Mouse (Mus musculus) adrenal gland, adult 8-10 months (tissue): ENCODE results near the gene Eif3k. TPM values are rescaled to one million over a fixed set of nuclear protein-coding genes. Genes with fewer than 3 reads are reported as not detected.

Source experiments
- DNase-seq: peaks from one replicate; pipeline ENCODE4 v3.0.0; 2022
- total RNA-seq, 4 experiments: library from RNA; stranded (reverse); gene quantifications; 2 replicates each; pipeline ENCODE4 v1.2.4; 2022

The Eif3k gene
- total RNA-seq = 100 to 1,000 TPM; 232 to 255 (median 240) TPM

DNA sequence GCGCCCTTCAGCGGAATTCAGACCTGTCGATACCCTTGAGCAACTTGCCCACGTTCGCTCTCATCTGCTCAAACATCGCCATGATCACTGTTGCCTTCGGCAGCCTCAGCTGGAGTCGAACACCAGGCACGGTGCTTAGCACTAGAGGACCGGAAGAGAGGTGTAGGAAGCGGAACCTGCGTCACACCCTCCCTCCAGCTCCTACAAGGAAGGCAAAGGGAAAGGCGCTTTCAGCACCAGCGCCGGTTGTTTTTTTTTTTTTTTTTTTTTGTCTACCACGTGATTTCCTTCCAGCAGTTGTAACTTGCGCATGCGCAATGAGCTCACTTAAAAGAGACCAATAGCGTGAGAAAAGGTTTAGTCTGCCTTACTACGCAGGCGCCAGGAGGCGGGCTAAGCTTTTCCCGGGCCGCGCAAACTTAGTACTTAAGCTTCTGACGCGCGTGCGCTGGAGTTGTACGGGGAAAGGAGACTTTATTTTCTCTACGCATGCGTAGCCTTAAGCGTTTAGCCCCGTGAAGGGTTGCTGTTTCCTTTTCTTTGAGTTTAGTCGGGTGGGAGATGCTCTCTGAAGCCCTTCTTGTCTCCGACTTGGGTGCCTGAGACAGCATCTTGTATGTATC, at the start of gene Eif3k, which contains the start of gene Map4k1:
TSS of gene Eif3k (minus strand) at position 214 of the 623 bp plus-strand sequence.
TSS of gene Map4k1 (plus strand) at position 400 of the 623 bp plus-strand sequence.
- peak; percentile 97 for DNase-seq

DNA sequence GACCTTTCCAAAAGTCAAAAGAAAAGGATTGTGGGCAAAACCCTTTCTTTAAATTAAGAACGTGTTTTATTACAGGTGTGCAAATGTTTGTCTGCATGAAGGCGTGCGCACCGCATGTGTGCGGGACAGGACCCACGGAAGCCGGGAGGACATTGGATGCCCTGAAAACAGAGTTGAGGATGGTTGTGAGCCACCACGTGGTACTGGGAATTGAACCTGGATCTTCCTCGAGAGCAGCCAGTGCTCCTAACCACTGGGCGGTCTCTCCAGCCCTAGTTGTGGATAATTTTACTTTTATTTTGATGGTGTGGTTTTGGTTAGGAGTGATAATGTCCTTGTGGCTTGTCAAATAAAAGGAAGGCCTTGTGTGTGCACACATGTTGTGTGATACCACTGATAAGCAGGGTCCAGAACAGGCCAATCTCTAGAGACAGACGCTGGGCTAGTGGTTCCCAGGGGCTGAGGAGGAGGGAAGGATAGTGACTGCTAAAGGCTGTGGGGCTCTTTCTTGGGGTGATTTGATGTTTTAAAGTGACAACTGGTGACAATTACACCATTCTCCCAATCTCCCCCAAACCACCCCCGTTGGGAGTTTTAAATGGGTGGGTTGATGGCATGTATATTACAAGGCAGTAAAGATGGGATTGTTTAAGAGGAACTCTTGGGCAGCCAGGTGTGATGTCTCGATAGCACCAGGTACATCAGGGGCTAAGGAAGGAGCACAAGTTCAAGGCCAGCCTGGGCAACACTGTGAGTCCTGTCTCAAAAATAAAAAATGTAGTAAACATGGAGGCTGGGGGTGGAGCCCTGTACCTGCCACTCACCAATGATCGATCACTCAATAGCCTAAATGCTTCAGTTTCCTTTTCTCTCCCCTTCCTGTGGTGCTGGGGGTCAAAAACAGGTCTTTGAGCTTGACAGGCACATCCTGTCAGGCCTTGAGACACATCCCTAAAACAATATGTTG, 48.3 kb upstream of the Eif3k start:
- DNase-seq = no peak

DNA sequence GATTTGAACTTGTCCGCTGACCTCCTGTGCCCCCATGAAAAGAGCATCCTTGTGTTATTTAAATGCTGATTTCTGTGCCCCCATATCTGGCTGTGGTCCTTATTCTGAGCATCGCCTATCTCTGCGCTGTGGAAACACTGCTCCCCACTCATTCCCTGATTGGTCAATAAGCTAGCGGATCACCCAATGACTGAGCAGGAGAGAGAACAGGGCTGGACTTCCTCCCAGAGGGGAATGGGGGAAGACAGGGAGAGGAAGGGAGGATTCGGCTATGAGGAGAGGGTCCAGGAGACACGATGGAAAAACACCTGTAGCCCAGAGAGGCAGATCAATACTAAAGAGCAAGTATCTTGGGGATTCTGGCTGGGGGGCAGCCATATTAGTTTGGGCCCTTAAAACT, 47.1 kb upstream of the Eif3k start:
- DNase-seq = no peak

DNA sequence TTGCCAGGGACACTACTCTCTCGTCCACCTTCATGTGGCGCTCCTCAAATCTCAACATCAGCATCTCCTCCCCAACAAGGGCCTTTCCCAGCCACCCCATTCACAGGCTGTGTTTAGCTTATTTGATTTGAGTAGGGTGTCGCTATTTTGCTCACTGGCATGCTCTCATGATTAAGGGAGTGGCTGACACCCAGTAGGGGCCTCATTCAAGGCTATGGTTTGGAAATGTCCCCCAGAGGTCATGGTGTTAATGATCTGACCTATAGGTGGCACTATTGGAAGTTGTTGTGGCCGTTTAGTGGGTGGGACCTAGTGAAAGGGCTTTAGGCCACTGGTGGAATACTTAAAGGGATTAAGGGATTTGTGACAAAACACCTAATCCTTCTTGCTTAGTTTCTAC, 45.1 kb upstream of the Eif3k start:
- no peak for DNase-seq

DNA sequence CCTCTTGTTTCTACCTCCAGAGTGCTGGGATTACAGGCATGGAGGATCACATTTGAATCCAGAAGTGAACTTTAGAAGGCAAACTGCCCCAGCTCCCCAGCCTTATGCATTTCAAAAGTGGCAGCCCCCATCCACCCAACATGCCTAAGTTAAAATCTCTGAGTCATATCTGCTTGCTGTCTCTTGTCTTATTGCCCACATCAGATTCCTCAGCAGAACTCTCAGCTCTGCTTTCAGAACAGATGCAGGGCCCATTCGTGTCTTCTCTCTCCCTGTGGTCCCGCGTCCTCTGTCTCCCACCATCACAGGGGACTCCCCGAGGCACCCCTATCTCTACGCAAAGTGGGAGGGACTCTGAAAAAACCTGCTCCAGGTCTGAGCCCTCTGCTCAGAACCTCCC, 44.5 kb upstream of the Eif3k start:
- DNase-seq = no peak

DNA sequence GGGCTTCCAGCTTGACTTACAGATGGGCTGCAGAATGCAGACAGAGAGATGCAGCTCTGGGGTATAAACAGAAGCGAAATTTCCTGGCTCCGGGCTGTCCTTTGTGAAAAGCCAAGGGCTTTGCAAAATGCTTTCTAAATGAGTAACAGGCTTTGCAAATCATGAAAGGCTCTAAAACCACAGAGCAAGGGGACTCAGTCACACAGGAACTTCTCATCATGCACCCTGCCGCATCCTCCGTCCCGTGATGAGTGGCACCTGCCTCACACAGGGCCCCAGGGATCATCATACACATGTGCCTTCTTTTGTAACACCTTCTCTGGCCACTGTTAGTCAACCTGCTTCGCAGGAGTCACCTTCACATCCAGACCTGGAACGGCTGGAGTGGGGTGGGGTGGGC, 43.9 kb upstream of the Eif3k start:
- no peak for DNase-seq

DNA sequence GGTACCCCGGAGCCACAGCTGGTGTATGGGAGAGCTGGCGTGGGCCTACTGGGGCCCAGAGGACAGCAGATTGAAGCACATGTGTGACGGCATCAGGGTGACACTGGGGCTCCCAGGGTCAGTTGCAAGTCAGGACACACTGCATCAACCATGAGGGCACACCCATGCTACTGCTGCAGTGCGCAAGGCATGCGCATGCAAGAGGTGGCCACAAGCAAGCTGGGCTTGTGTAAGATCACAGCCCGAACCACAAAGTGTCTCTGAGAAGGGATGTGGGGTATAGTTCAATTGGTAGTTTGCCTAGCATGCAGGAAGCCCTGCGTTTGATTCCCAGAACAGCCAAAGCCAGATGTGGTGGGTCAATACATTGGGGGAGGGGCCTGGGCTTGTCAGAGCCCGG, 41.9 kb upstream of the Eif3k start:
- DNase-seq = no peak

DNA sequence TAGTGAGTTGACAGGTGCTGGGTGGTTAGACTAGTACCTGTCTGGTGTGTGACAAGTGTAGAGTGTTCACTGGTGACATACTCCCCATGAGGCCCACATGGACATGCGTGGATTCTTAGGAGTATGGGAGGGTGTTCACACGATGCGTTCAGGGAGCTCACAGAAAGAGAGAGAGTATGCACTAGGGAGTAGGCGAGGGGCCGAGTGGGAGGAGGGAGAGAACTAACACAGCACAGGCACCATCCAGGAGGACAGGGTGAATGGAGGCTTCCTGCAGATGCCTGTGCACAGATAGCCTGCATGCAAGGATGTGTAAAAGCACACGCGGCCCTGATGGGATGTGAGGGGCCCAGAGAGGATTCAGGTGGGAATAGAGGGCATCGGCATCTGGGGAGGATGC, 40.8 kb upstream of the Eif3k start:
- DNase-seq = no peak

DNA sequence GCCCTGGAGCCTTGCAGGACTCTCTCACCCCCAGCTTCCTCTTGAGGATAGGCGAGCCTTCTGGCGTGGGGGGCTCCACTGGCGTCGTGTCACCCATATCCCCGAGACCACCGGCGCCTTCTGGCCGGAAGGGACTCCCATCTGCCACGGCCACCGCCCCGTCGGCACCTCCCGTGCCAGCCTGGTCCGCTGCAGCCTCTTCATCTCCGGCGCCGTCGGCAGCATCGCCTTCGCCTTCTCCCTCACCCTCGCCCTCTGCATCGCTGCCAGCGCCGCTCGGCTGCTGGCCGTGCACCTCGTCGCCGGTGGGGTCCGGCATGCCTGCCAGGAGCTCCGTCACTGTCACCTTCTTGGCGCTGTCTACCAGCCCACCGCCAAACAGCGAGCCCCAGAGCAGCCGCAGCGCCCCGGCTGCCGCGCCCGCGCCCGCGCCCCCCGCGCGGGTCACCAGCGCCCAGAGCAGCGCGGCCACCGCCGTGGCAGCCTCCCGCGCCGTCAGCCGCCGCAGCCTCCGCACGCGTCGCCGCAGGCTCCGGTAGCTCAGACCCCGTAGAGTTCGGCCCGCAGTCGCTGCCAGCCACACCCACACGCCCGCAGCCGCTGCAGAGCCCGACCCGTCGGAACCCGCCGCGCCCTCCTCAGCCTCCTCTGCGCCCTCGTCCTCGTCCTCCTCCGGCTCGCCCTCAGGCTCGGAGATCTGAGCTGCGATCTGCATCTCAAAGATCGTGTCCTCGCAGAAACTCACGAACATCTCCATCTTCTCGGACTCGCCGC, 38.0 kb upstream of the Eif3k start:
- DNase-seq = no peak

DNA sequence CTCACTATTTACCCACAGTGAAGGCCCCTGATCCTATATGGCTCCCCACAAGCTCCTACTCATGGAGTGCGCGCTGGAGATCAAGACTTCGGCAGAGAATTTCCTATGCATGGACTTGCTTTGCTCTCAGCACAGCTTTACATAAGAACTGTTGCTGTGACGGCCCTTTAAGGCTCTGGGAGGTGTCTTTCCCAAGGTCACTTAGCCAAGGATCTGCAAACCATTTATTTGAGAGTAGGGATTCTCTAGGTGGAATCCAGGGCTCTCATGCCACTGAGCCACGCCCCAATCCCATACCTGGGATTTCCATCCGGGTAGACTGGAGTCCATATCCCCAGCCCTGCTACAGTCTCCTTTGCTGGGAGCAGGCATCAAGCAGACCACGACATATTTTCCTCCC, 35.6 kb upstream of the Eif3k start:
- DNase-seq = no peak

DNA sequence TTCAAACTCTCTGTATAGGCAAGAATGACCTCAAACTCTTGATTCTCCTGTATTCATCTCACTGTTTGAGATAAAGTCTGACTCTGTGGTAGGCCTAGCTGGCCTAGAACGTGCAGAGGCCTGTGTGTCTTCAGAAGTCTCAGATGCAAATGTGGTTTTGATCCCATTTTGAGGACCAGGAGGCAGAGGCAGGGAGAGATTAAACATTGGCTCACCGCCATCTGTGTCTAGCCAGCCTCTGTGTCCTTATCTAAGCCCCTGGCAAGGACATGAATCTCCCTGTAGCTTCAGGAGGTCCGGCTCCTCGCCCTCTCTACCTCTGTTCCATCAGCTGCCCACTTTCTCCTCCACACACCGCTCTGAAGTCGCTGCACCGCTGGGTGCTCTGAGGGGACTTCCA, 34.8 kb upstream of the Eif3k start:
- DNase-seq = no peak

DNA sequence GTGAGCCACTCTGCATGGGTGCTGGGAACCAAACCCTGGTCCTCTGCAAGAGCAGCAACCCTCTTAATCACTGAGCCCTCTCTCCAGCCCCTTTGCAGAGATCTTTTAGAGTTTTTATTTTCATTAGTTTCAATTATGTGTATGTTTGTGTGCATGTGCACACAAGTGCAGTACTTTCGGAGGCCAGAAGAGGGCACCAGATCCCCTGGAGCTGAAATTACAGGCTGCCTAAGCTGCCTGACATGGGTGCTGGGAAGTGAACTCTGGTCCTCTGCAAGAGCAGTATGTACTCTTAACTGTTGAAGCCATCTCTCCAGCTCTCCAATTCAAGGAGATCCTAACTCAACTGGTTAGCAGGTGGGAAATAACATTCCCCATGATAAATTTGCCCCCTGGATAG, 33.3 kb upstream of the Eif3k start:
- no peak for DNase-seq

DNA sequence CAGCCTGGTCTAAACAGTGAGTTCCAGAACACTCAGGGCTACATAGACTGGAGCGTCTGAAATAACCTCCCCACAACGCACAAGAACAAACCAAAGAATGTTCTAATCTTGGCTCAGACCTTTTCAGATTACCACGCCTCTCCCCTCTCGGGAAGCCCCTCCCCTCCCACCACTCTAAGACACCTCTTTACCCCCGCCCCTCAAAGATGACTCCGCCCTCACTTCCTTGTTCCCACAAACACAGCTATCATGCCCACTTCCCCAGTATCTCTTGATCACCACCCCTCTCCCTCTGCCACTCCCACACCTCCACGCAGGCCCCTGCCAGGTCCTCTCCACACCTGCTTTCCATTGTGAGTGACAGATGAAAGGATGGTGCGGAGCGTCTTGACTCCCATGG, 27.1 kb upstream of the Eif3k start:
- DNase-seq = no peak

DNA sequence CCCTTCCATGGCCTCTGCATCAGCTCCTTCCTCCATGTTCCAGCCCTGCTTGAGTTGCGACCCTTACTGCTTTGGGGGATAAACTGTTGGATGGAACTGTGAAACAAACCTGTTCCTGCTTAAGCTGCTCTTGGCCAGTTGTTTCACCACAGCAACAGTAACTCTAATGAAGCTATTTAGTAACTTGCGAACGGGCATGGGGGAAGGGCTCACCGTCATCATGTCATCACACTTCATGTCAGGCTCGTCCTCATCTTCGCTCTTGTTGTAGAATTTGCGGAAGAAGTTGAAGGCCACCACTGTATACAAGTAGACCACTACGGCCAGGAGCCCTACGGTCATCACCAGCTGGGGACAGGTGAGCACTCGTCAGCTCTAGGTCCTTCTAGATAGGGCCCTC, 26.5 kb upstream of the Eif3k start:
- no peak for DNase-seq

DNA sequence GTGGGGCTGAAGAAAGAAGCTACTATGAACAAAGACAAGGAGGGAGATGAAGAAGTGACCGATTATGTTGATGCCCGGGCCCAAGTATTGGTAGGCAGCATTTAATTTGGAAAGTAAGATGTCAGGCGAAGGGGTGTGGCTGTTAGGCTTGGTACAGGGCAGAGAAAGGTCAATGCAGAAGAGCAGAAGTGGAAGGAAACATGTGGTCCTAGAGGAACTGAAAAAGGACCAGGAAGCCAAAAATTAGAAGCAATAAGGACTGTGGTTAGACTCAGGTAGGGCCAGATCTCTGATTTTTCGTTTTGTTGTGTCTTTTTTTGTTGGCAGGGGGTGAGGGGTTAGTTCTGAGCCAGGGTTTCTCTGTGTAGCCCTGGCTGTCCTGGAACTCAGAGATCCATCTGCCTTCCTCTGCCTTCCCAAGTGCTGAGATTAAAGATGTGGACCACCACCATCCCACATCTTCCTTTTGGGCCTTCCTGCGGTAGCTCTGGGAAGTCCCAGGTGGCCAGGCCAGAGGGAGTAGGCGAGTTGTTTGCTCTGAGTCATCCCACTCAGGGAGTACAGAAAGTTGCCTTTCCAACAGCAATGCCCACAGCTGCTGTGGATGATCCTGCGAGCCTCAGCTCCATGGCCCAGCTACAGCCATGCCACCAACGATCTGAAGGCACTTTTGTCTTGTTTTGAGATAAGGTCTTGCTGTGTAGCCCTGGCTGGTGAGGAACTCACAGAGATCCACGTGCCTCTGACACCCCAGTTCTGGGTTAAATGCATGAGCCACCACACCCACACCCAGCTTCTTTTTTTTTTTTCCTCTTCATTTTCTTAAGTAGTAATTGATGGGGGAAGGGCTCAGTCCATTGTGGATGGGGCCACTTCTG, 25.8 kb upstream of the Eif3k start:
- DNase-seq = no peak

DNA sequence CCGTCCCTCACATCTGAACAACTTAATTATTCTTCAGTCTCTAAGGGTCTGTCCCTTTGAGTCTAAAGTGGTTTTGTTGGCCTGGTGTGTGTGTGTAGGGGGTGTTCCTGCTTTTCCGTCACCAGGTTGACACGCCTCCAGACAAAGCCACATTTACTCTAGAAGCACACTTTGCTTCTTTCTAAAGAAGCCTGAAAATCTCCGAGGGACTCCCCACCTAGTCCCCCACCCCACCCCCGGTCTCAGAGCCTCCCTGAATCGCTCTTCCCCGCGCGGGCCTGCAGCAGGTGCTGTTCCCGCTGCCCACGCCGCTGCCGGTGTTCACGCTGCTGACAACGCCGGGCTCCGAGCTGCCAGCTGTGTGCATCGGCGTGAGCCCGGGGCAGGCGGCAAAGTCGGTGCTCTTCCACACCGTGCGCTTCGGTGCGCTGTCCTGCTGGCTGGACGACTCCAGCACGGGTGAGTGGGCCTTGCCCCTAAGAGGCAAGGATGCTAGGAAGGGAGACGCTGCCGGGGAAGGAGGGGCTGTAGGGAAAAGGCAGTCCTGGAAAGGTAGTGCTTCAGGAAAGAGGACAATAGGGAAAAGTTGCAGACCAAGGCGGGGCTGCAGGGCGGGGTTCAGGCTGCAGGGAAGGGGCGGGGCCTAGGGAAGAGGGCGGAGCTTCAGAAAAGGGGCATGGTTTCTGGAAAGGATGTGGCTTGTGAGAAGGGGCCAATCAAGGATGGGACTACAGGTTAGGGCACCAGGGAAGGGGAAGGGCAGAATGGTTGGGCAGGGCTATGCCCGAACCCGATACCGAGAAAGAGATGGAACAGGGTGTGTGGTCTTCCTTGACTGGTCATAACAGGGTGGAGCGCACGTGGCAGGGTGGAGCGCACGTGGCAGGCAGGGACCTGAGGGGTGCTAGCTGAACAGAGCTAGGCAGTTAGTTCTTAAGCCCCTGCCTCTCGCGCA, 19.3 kb upstream of the Eif3k start:
- no peak for DNase-seq

DNA sequence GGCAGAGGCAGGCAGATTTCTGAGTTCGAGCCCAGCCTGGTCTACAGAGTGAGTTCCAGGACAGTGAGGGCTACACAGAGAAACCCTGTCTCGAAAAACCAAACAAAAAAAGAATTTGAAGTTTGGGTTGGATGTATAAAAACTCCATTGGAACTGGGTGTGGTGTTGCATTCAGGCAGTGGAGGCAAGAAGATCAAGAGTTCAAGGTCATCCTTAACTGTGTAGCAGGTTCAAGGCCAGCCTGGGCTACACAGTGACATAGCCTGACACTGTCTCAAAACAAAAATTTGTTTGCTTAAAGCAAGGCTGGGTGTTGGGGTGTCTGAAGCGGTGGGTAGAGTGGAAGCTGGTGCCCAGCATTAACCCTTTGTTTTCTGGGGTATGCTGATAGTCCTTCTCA, 11.7 kb upstream of the Eif3k start:
- DNase-seq = no peak

DNA sequence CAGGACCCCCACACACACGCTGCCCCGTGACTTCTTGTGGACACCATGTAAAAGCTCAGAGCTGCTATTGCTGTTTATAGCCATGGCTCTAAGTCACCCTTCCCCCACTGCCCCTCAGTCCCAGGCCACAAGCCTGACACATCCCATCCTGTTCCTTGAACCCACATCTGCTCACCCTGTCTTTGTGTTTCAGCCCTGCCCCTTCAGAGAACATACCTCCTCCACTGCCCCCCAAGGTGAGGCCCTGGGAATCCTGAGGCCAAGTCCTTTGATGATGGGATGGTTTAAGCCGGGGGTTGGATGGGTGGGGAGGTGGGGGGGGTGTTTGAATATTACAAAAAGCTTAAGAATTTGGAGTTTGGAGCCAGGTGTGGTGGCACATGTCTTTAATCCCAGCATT, 11.3 kb upstream of the Eif3k start:
- DNase-seq = no peak

DNA sequence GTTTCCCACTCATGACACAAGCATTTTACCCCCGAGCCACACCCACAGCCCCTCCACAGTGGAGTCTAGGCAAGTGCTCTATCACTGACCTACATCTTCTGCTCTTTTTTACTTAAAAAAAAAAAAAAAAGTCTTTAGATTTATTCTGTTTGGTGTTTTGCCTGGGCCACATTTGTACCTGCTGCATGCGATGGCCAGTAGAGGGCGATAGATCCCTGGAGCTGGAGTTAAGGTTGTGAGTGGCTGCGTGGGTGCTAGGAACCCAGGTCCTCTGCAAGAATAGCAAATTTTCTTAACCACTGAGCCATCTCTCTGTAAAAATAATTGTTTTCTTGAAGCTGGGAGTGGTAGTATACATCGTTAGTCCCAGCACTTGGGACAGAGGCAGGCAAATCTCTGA, 10.0 kb upstream of the Eif3k start:
- DNase-seq = no peak

DNA sequence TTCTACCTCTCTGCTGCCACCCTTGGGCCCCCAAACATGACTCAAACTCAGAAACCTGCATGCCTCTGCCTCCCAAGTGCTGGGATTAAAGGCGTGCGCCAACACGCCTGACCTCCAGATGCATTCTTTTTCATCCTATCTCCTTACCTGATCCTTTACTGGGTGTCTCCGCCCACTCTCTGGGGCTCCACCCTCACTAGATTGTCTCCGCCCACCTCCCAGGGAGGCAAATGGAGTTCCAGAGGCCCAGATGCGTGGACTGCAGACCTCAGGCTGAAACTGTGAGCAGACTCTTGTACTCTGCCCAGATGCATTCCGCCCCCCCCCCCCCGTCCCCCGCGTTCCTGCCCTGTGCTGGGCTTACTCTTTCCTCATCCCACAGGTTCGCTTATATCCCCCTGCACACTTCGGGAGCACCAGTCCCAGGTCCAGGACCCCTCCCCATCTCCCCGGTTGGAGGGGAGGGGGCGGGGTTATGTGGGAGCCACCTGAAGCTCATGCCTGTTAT, 9.2 kb upstream of the Eif3k start:
- no peak for DNase-seq

DNA sequence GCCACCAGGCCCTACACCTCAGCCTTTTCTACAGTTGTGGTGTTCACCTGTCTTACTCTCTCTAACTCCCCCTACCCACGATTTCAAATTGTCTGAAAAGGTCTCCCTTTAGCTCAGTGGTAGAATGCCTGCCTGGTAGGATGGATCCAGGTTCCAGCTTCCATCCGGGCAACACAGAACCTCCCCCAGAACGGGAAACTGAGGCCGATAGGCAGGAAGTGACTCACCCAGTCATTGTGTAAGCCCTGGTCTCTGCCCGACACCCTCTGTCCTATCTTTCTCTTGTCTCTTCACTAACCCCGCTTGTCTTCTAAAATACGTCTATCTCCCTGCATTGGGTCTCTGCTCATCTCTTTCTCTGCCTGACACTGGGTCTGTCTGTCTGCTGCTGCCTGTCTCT, 3.5 kb upstream of the Eif3k start:
- DNase-seq = no peak
